Mouse (Mus musculus) spleen, adult 2 months (tissue): ENCODE data around the gene Lin54.

Experiments used
- CTCF ChIP-seq: fragments of 200-500 bp; IDR thresholded peaks from 2 replicates; pipeline ENCODE4 v1.5.1; 2011; ENCODE audit warnings: mild to moderate bottlenecking, inconsistent platforms; ENCODE audit not compliant: insufficient read depth, insufficient read length, insufficient replicate concordance; ENCODE audit errors: extremely low read depth
- POLR2A ChIP-seq: fragments of 200-500 bp; IDR thresholded peaks from 2 replicates; pipeline ENCODE4 v1.6.1; 2011; ENCODE audit warnings: low read depth, low read length, inconsistent platforms

DNA sequence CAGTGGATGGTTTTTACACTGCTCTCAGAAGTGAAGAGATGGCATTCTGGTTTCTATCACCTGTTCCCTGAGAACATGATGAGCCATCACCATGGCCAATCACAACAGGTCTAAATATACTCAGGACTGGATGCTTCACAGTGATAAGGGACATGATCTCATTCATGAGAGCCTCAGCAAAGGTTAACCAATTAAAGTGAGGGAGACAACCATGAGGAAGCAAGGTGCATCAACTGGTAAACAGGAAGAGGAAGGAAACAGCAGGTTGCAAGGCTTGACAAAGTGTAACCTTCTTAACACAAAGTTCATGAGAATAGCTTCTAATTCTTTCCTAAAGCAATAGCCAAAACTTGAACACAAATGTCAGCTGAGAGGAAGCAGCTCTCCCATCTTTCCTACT is 16.9 kb downstream of the Lin54 start:
- no peak for TF ChIP-seq POLR2A
- TF ChIP-seq CTCF, result no peak
